Mouse (Mus musculus) CH12.LX (cell line): ENCODE measurements around the gene Bmpr1a.

Experiments
- NELFE ChIP-seq: IDR thresholded peaks from 2 replicates; pipeline ENCODE4 v1.6.1; 2011; ENCODE audit warnings: low read depth, low read length, improper control_type of control experiment
- ZNF384 ChIP-seq: IDR thresholded peaks from 2 replicates; pipeline ENCODE4 v1.6.1; 2012; ENCODE audit warnings: low read depth, low read length, improper control_type of control experiment, inconsistent platforms

- TF ChIP-seq ZNF384 (no peak), NELFE (no peak)
Measured at GRCm38 (mm10) chr14:34454282-34454681, 48.9 kb downstream of the Bmpr1a start.
